Mouse (Mus musculus) adrenal gland, adult 2 months (tissue): ENCODE measurements around the gene Rnase4. TPM values are rescaled to one million over a fixed set of nuclear protein-coding genes. Genes with fewer than 3 reads are reported as not detected.

Experiments used
- polyA plus RNA-seq: library from polyadenylated mRNA; depleted of rRNA; stranded (reverse); fragments of >200 nt; gene quantifications from 2 replicates; pipeline ENCODE4 v1.2.3, GENCODE M21; 2012; rRNA removed
- total RNA-seq, 2 experiments: library from RNA; stranded (reverse); gene quantifications; 2 replicates each; pipeline ENCODE4 v1.2.3; 2021

Gene Rnase4
- total and polyA plus RNA-seq, 3 experiments, result 33.7 to 71.4 (median 45.5) TPM

Other genes starting within 250 kb of the Rnase4 start
- 10 to 100 TPM; 15.5 to 17.5 TPM for gene Tep1, start 220.5 kb upstream of the Rnase4 start, total RNA-seq
- gene Tep1, start 220.5 kb upstream of the Rnase4 start, polyA plus RNA-seq, result 16.0 and 18.9 TPM in 2 replicates
- 1 to 10 TPM in 1 of 2 experiments, under 1 TPM in 1; 0.46 to 1.0 TPM for gene Klhl33, start 193.6 kb upstream of the Rnase4 start, total RNA-seq
- 0.45 and 1.0 TPM in 2 replicates for gene Klhl33, start 193.6 kb upstream of the Rnase4 start, polyA plus RNA-seq
- gene Osgep, start 166.2 kb upstream of the Rnase4 start, total RNA-seq, result 10 to 100 TPM; 37.7 to 45.0 TPM
- 149 and 171 TPM in 2 replicates for gene Osgep, start 166.2 kb upstream of the Rnase4 start, polyA plus RNA-seq
- gene Apex1, start 166.1 kb upstream of the Rnase4 start, total RNA-seq, result 10 to 100 TPM; 54.7 to 80.9 TPM
- 20.9 and 27.1 TPM in 2 replicates for gene Apex1, start 166.1 kb upstream of the Rnase4 start, polyA plus RNA-seq
- gene Pip4p1, start 160.2 kb upstream of the Rnase4 start, total RNA-seq, result 10 to 100 TPM; 56.7 to 69.6 TPM
- 120 and 125 TPM in 2 replicates for gene Pip4p1, start 160.2 kb upstream of the Rnase4 start, polyA plus RNA-seq
- 10 to 100 TPM; 31.2 to 46.1 TPM for gene Pnp, start 160.0 kb upstream of the Rnase4 start, total RNA-seq
- 10.1 and 12.3 TPM in 2 replicates for gene Pnp, start 160.0 kb upstream of the Rnase4 start, polyA plus RNA-seq
- gene Gm49342, start 146.6 kb upstream of the Rnase4 start, total RNA-seq, result 10 to 100 TPM; 45.4 to 64.1 TPM
- gene Gm49342, start 146.6 kb upstream of the Rnase4 start, polyA plus RNA-seq, result 2.9 and 4.5 TPM in 2 replicates
- gene Pnp2, start 135.1 kb upstream of the Rnase4 start, total RNA-seq, result 1 to 10 TPM; 1.5 to 2.5 TPM
- 0.37 and 0.49 TPM in 2 replicates for gene Pnp2, start 135.1 kb upstream of the Rnase4 start, polyA plus RNA-seq
- under 1 TPM; 0.24 to 0.26 TPM for gene Rnase10, start 83.3 kb upstream of the Rnase4 start, total RNA-seq
- gene Rnase10, start 83.3 kb upstream of the Rnase4 start, polyA plus RNA-seq, result not detected in 2 replicates
- not detected for gene Rnase9, start 49.2 kb upstream of the Rnase4 start, total RNA-seq
- gene Rnase9, start 49.2 kb upstream of the Rnase4 start, polyA plus RNA-seq, result not detected in 2 replicates
- gene Rnase11, start 40.9 kb upstream of the Rnase4 start, total RNA-seq, result not detected
- not detected in 2 replicates for gene Rnase11, start 40.9 kb upstream of the Rnase4 start, polyA plus RNA-seq
- gene Rnase12, start 33.4 kb upstream of the Rnase4 start, total RNA-seq, result not detected
- not detected in 2 replicates for gene Rnase12, start 33.4 kb upstream of the Rnase4 start, polyA plus RNA-seq
- under 1 TPM in 1 of 2 experiments, not detected in 1; 0.06 TPM for gene Olfr750, start 16.6 kb upstream of the Rnase4 start, total RNA-seq
- not detected in 2 replicates for gene Olfr750, start 16.6 kb upstream of the Rnase4 start, polyA plus RNA-seq
- 1 to 10 TPM; 4.4 to 7.7 TPM for gene Ang, start 73 bp downstream of the Rnase4 start, total RNA-seq
- gene Ang, start 73 bp downstream of the Rnase4 start, polyA plus RNA-seq, result 2.9 and 3.2 TPM in 2 replicates
- gene Eddm3b, start 23.3 kb downstream of the Rnase4 start, total RNA-seq, result not detected
- not detected in 2 replicates for gene Eddm3b, start 23.3 kb downstream of the Rnase4 start, polyA plus RNA-seq
- 1 to 10 TPM; 1.5 to 1.6 TPM for gene Rnase6, start 32.8 kb downstream of the Rnase4 start, total RNA-seq
- 0.89 and 0.92 TPM in 2 replicates for gene Rnase6, start 32.8 kb downstream of the Rnase4 start, polyA plus RNA-seq
- 1 to 10 TPM in 1 of 2 experiments, not detected in 1; 2.3 TPM for gene Rnase1, start 55.7 kb downstream of the Rnase4 start, total RNA-seq
- not detected in 2 replicates for gene Rnase1, start 55.7 kb downstream of the Rnase4 start, polyA plus RNA-seq
- not detected for gene Rnase2b, start 71.2 kb downstream of the Rnase4 start, total RNA-seq
- gene Rnase2b, start 71.2 kb downstream of the Rnase4 start, polyA plus RNA-seq, result not detected in 2 replicates
- gene Ang2, start 108.1 kb downstream of the Rnase4 start, total RNA-seq, result not detected
- gene Ang2, start 108.1 kb downstream of the Rnase4 start, polyA plus RNA-seq, result not detected in 2 replicates
- gene Ear14, start 112.3 kb downstream of the Rnase4 start, total RNA-seq, result not detected
- gene Ear14, start 112.3 kb downstream of the Rnase4 start, polyA plus RNA-seq, result not detected in 2 replicates
- gene Rnase2a, start 165.0 kb downstream of the Rnase4 start, total RNA-seq, result 10 to 100 TPM in 1 of 2 experiments, 1 to 10 TPM in 1; 9.5 to 15.7 TPM
- gene Rnase2a, start 165.0 kb downstream of the Rnase4 start, polyA plus RNA-seq, result not detected in 2 replicates